Mouse (Mus musculus): ENCODE results near the gene Ociad2. TPM values are rescaled to one million over a fixed set of nuclear protein-coding genes. Genes with fewer than 3 reads are reported as not detected.

Ociad2 gene
- polyA plus RNA-seq, 1 experiment = 7.1 TPM

DNA sequence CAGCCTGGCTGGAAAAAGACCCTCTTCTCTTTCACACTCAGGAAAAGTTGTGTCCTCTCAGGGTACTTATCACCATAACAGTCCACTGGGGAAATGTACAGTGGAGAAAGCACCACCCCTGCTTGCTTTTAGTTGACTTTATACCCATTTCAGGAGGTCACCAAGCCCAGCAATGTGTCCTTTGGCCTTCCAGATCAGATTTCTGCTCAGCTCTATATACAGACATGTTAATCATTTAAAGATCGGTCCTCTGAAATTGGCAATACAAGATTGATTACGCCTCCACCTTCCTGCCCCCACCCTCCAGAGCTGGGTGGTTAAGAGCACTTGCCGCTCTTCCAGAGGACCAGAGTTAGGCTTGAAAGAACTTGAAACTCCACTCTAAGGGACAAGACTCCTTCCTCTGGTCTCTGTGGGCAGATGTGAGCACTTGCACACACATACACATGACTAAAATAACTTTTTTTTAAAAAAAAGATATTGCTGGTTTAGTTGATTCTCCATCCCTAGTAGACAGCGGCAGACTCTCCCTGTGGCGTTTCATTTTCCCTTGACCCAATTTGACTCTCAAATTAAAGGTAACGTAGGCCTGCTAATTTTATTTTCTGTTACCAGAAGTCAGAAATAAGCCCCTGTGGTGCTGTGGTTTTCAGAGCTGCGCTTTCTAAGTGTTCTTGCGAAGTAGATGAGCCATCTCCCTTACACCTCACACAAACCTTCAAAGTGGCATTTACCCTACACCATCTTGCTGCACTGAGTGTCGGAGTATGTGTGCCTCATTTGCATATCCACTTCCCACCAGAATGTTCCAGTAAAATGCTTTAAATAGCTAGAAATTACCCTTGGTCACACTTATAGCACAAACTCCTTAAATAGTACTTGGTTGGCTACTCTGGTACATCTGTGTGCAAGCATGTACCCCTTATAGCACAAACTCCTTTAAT lies 777 bp downstream of the Ociad2 start:
- Histone ChIP-seq H3K79me3 (ENCODE audit: low read depth) (no peaks in the 10 kb centered on the region), H3K27me3 (ENCODE audit: control insufficient read depth, insufficient read depth, insufficient read length) (no peaks in the 10 kb centered on the region), H3K79me2 (ENCODE audit: control insufficient read depth, insufficient read depth) (no peaks in the 10 kb centered on the region), H3K4me3 (ENCODE audit: insufficient read depth, poor library complexity, severe bottlenecking) (no peak overlapping the region), H3K36me3 (ENCODE audit: control insufficient read depth, insufficient read depth) (no peaks in the 10 kb centered on the region), H3ac (ENCODE audit: control insufficient read depth, insufficient read length, low read depth) (no peak overlapping the region)
- TF ChIP-seq MYOG (IDR thresholded peaks at IDR 0.05; ENCODE audit: control insufficient read depth, extremely low read depth, insufficient read length) (no peak), CTCF (IDR thresholded peaks at IDR 0.05; ENCODE audit: control insufficient read depth, insufficient read depth, insufficient read length) (no peak), MAX (IDR thresholded peaks at IDR 0.05) (no peak), CEBPB (IDR thresholded peaks at IDR 0.05; ENCODE audit: low read depth) (no peak), USF1 (IDR thresholded peaks at IDR 0.05; ENCODE audit: low read depth) (no peak), FOSL1 (IDR thresholded peaks at IDR 0.05; ENCODE audit: insufficient read depth, low read length, poor library complexity, severe bottlenecking) (no peak), MYOD1 (IDR thresholded peaks at IDR 0.05; ENCODE audit: control insufficient read depth, insufficient read length, low read depth) (no peak)

DNA sequence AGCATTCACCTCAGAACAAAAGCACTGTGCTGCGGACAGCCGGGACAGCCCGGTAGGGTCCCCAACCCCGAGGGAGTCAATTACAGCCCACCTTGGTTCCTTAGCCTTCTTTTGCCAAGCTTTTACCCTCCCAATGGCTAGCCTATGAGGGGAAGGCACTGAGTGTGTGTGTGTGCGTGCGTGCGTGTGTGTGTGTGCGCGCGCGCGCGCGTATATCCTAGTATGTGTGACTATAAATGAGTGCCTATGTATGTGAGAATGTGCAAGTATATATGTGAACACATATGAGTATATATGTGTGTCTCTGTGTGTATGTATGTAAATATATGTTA lies 2.0 kb downstream of the Ociad2 start:
- no peaks in the 10 kb centered on the region for H3K79me3 ChIP-seq (ENCODE audit: low read depth)
- no peaks in the 10 kb centered on the region for H3K36me3 ChIP-seq (ENCODE audit: control insufficient read depth, insufficient read depth)
- H3K79me2 ChIP-seq (ENCODE audit: control insufficient read depth, insufficient read depth) = no peaks in the 10 kb centered on the region
- TF ChIP-seq CTCF (IDR thresholded peaks at IDR 0.05; ENCODE audit: control insufficient read depth, insufficient read depth, insufficient read length) (no peak), FOSL1 (IDR thresholded peaks at IDR 0.05; ENCODE audit: insufficient read depth, low read length, poor library complexity, severe bottlenecking) (no peak), CEBPB (IDR thresholded peaks at IDR 0.05; ENCODE audit: low read depth) (no peak), MYOG (IDR thresholded peaks at IDR 0.05; ENCODE audit: control insufficient read depth, extremely low read depth, insufficient read length) (no peak), MYOD1 (IDR thresholded peaks at IDR 0.05; ENCODE audit: control insufficient read depth, insufficient read length, low read depth) (no peak), USF1 (IDR thresholded peaks at IDR 0.05; ENCODE audit: low read depth) (no peak), MAX (IDR thresholded peaks at IDR 0.05) (no peak)
- H3K27me3 ChIP-seq (ENCODE audit: control insufficient read depth, insufficient read depth, insufficient read length) = no peaks in the 10 kb centered on the region
- H3K4me3 ChIP-seq (ENCODE audit: insufficient read depth, poor library complexity, severe bottlenecking) = no peak overlapping the region
- no peak overlapping the region for H3ac ChIP-seq (ENCODE audit: control insufficient read depth, insufficient read length, low read depth)

DNA sequence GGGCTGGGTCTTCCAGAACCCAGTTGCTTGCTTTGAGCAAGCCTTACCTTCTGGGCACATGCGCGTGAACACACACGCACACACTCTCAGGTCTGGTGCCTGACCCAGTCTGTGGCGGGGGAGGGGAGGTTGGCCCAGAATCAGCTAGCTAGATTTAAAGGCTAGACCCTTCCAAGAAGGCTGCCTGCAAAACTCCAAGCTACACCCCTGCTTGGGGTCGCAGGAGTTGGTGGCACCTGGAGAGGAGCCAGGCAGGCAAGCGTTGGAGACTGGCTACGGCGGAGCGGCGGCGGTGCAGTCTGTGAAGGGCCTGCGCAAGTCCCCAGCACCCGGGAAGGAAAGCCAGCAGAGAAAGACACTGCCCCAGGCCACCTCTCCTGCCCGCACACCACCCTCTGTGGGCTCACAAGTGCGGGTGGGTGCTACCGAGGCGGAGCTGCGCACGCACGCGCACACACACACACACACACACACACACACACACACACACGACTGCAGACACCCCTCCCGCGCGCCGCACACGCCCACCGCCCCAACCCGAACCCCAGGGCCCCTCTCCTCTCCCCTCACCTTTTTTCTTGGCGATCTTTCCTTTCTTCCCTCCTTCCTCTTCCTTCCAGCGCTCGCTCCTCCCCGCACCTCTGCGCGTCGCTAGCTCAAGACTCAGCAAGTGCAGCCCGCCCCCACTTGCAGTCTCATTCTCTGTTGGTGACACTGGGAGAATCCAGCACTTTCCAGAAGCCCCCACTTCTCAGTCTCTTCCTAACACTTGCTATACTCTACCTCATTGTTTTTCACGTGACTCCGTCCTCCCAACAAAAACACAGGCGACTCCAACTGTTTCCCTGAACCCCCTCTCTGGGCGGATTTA lies 2.6 kb downstream of the Ociad2 start:
- Histone ChIP-seq H3K79me3 (ENCODE audit: low read depth) (no peaks in the 10 kb centered on the region), H3K27me3 (ENCODE audit: control insufficient read depth, insufficient read depth, insufficient read length) (no peaks in the 10 kb centered on the region), H3K79me2 (ENCODE audit: control insufficient read depth, insufficient read depth) (no peaks in the 10 kb centered on the region), H3K36me3 (ENCODE audit: control insufficient read depth, insufficient read depth) (no peaks in the 10 kb centered on the region), H3K4me3 (ENCODE audit: insufficient read depth, poor library complexity, severe bottlenecking) (no peak overlapping the region), H3ac (ENCODE audit: control insufficient read depth, insufficient read length, low read depth) (peak overlapping the region; percentile 5)
- TF ChIP-seq CTCF (IDR thresholded peaks at IDR 0.05; ENCODE audit: control insufficient read depth, insufficient read depth, insufficient read length) (no peak), MYOD1 (IDR thresholded peaks at IDR 0.05; ENCODE audit: control insufficient read depth, insufficient read length, low read depth) (no peak), MYOG (IDR thresholded peaks at IDR 0.05; ENCODE audit: control insufficient read depth, extremely low read depth, insufficient read length) (no peak), FOSL1 (IDR thresholded peaks at IDR 0.05; ENCODE audit: insufficient read depth, low read length, poor library complexity, severe bottlenecking) (no peak), USF1 (IDR thresholded peaks at IDR 0.05; ENCODE audit: low read depth) (no peak), MAX (IDR thresholded peaks at IDR 0.05) (no peak), CEBPB (IDR thresholded peaks at IDR 0.05; ENCODE audit: low read depth) (no peak)

DNA sequence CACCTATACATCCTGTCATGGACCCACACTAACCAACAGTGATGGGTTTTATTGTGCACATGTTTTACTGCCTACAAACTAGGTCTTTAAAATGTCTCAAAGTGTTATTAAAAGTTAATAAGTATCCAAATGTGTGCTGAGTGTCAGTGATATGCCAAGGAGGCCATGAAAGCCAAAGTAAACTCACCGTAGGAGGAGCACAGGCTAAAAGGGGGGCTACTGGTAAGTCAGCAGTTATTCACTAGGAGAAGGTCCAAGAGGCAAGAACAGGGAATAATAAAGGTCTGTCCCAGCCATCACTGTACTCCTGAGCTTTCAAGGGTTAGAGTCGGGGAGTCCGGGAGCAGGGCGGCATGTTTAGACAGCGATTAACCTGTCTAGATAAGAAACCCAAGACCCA lies 4.4 kb downstream of the Ociad2 start:
- no peak for TF ChIP-seq MYOG (IDR thresholded peaks at IDR 0.05; ENCODE audit: control insufficient read depth, extremely low read depth, insufficient read length)
- no peak for TF ChIP-seq MAX (IDR thresholded peaks at IDR 0.05)
- TF ChIP-seq FOSL1 (IDR thresholded peaks at IDR 0.05; ENCODE audit: insufficient read depth, low read length, poor library complexity, severe bottlenecking) = no peak
- no peak for TF ChIP-seq CEBPB (IDR thresholded peaks at IDR 0.05; ENCODE audit: low read depth)
- TF ChIP-seq MYOD1 (IDR thresholded peaks at IDR 0.05; ENCODE audit: control insufficient read depth, insufficient read length, low read depth) = no peak
- no peak for TF ChIP-seq CTCF (IDR thresholded peaks at IDR 0.05; ENCODE audit: control insufficient read depth, insufficient read depth, insufficient read length)
- no peak for TF ChIP-seq USF1 (IDR thresholded peaks at IDR 0.05; ENCODE audit: low read depth)
- Histone ChIP-seq H3K79me2 (ENCODE audit: control insufficient read depth, insufficient read depth) (no peaks in the 10 kb centered on the region), H3ac (ENCODE audit: control insufficient read depth, insufficient read length, low read depth) (no peak overlapping the region), H3K4me3 (ENCODE audit: insufficient read depth, poor library complexity, severe bottlenecking) (no peak overlapping the region), H3K27me3 (ENCODE audit: control insufficient read depth, insufficient read depth, insufficient read length) (no peaks in the 10 kb centered on the region), H3K79me3 (ENCODE audit: low read depth) (no peaks in the 10 kb centered on the region), H3K36me3 (ENCODE audit: control insufficient read depth, insufficient read depth) (no peaks in the 10 kb centered on the region)

DNA sequence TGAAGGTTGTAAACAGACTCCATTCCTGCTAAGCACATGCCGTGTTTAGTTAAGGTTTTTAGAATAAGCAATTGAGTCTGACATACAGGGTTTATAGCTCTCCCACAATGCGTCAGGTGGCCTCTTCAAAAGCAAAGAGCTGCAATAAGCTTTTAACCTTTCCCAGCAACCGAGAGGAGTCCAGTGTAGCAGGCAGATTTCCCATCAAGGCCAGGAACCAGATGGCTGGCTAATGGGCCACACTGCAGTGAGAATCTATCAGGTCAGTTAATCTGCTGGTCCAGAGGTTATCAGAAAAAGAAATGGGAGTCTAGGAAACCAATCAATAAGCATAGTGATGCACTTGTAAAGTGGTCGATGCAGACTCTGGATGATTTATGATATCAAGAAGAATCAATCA lies 9.8 kb downstream of the Ociad2 start:
- no peaks in the 10 kb centered on the region for H3K79me3 ChIP-seq (ENCODE audit: low read depth)
- H3K79me2 ChIP-seq (ENCODE audit: control insufficient read depth, insufficient read depth) = no peaks in the 10 kb centered on the region
- TF ChIP-seq USF1 (IDR thresholded peaks at IDR 0.05; ENCODE audit: low read depth) = no peak
- no peak for TF ChIP-seq CTCF (IDR thresholded peaks at IDR 0.05; ENCODE audit: control insufficient read depth, insufficient read depth, insufficient read length)
- no peak for TF ChIP-seq FOSL1 (IDR thresholded peaks at IDR 0.05; ENCODE audit: insufficient read depth, low read length, poor library complexity, severe bottlenecking)
- no peak for TF ChIP-seq MYOD1 (IDR thresholded peaks at IDR 0.05; ENCODE audit: control insufficient read depth, insufficient read length, low read depth)
- TF ChIP-seq MYOG (IDR thresholded peaks at IDR 0.05; ENCODE audit: control insufficient read depth, extremely low read depth, insufficient read length) = no peak
- TF ChIP-seq MAX (IDR thresholded peaks at IDR 0.05) = no peak
- no peak for TF ChIP-seq CEBPB (IDR thresholded peaks at IDR 0.05; ENCODE audit: low read depth)
- no peaks in the 10 kb centered on the region for H3K27me3 ChIP-seq (ENCODE audit: control insufficient read depth, insufficient read depth, insufficient read length)
- no peaks in the 10 kb centered on the region for H3K36me3 ChIP-seq (ENCODE audit: control insufficient read depth, insufficient read depth)
- no peak overlapping the region for H3ac ChIP-seq (ENCODE audit: control insufficient read depth, insufficient read length, low read depth)
- H3K4me3 ChIP-seq (ENCODE audit: insufficient read depth, poor library complexity, severe bottlenecking) = no peak overlapping the region
